Mouse (Mus musculus) kidney, embryonic 16.5 days (tissue): ENCODE data around the gene Dennd1a. TPM values are rescaled to one million over a fixed set of nuclear protein-coding genes. Genes with fewer than 3 reads are reported as not detected.

ENCODE experiments used
- ATAC-seq: fragments of 200-750 bp; cut with Nextera tagmentation; 2 replicates; pipeline ENCODE4 v1.8.0; 2017; ENCODE audit warnings: moderate TSS enrichment; ENCODE audit not compliant: low FRiP score, low TSS enrichment
- H3K27ac ChIP-seq: fragments of 300-500 bp; sonication (generic); 2 replicates; pipeline ENCODE4 v1.5.1; 2014; ENCODE audit warnings: low read length
- H3K27me3 ChIP-seq: fragments of 300-500 bp; sonication (generic); 2 replicates; pipeline ENCODE4 v1.6.1; 2014; ENCODE audit warnings: low read length, control low read depth, mixed read lengths; ENCODE audit not compliant: insufficient read depth
- H3K36me3 ChIP-seq: fragments of 300-500 bp; sonication (generic); 2 replicates; pipeline ENCODE4 v1.6.1; 2014; ENCODE audit warnings: low read length, control low read depth, mixed read lengths; ENCODE audit not compliant: insufficient read depth
- H3K4me1 ChIP-seq: fragments of 300-500 bp; sonication (generic); 2 replicates; pipeline ENCODE4 v1.6.1; 2014; ENCODE audit warnings: low read length, control low read depth, mixed read lengths; ENCODE audit not compliant: insufficient read depth
- H3K4me2 ChIP-seq: fragments of 300-500 bp; sonication (generic); replicated peaks from 2 replicates; pipeline ENCODE4 v1.6.1; 2014; ENCODE audit warnings: low read depth, low read length
- H3K4me3 ChIP-seq: fragments of 300-500 bp; sonication (generic); 2 replicates; pipeline ENCODE4 v1.5.1; 2014; ENCODE audit warnings: mild to moderate bottlenecking, low read length
- H3K9ac ChIP-seq: fragments of 300-500 bp; sonication (generic); replicated peaks from 2 replicates; pipeline ENCODE4 v1.6.1; 2014; ENCODE audit warnings: low read length
- H3K9me3 ChIP-seq: fragments of 300-500 bp; sonication (generic); 2 replicates; pipeline ENCODE4 v1.6.1; 2016; ENCODE audit warnings: low read length, control low read depth
- WGBS: fragments of 180-500 bp; shearing (Covaris S2); extraction: QIAGEN DNeasy Blood & Tissue Kit; methylation state at CpG from one replicate; pipeline ENCODE4 v1.1.7; 2014; 5-methylcytosine and 5-hydroxymethylcytosine counted together
- polyA plus RNA-seq: library from polyadenylated mRNA; unstranded; fragments of >200 nt; fragmentation: Nextera tagmentation; extraction: Ambion mirVana; gene quantifications from 2 replicates; pipeline ENCODE4 v1.2.1, GENCODE M21; 2015

The Dennd1a gene
- polyA plus RNA-seq, 1 experiment from 2014 or later: 14.3 TPM

GRCm38 (mm10) chr2:38182283-38182682 lies 104.9 kb downstream of the Dennd1a start:
- WGBS: 88% methylated on average over 1 of the region's 1 CpGs
- H3K27me3 ChIP-seq: no peaks in the 10 kb centered on the region
- H3K36me3 ChIP-seq: no peaks in the 10 kb centered on the region
- ATAC-seq: no peak
- H3K27ac ChIP-seq: no peak overlapping the region
- H3K9me3 ChIP-seq: no peaks in the 10 kb centered on the region
- H3K4me1 ChIP-seq: 0 out of 2 replicates have a peak, but pooled peaks cover 2% of the 10 kb centered on the region
- H3K4me2 ChIP-seq: no peak overlapping the region
- no peak overlapping the region for H3K4me3 ChIP-seq
- H3K9ac ChIP-seq: no peak overlapping the region

DNA sequence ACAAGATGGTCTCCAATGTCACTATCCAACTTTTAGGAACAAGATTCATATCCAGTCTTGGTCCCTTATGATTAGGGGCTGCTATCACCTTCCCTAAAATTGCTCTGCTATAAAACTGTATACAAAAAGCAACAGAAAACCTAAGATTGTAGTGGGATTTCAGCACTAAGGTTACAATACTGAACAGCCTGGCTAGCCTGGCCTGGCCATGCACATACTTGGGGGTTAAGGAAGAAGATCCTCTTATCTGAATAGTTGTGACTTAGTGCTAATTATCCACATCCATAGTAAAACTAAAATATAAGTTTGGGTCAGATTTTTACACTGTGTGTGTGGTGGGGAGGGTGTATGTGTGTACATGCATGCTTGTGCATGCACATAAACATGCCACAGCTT lies 109.6 kb downstream of the Dennd1a start:
- Histone ChIP-seq H3K4me3 (no peak overlapping the region), H3K36me3 (no peaks in the 10 kb centered on the region), H3K4me2 (no peak overlapping the region), H3K9me3 (no peaks in the 10 kb centered on the region), H3K9ac (no peak overlapping the region), H3K27me3 (no peaks in the 10 kb centered on the region), H3K4me1 (0 out of 2 replicates have a peak, but pooled peaks cover 6% of the 10 kb centered on the region), H3K27ac (no peak overlapping the region)
- no peak for ATAC-seq

DNA sequence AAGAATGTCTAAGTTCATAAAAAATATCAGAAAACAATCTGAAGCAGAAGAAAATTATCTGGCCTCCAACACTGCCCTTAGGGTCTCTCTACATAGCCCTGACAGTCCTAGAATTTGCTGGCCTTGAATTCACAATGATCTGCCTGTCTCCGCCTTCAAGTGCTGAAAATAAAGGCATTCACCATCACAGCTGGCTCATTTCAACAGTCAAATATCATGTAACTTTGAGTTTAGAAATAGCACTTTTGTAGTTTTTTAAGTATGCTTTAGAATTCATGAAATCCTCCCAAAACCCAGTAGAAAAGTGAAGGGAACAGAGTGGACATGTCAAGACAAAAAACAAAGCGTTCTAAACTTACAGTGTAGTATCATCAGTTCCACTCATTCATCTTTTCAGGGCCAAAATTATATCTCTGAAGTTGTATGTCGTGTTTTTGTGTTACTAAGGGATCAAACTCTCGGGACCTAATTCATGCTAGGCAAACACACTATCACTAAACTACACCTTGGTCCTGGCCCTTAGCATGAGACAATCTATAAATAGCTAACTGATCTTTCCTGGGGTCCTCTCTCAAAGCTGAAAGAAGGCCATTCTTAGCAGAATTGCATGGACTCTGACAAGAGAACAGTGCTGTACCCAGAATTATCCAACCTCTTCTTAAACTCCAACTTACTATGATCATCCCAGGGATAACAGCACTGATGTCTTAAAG lies 110.2 kb downstream of the Dennd1a start:
- 62% methylated on average over 4 of the region's 4 CpGs for WGBS

GRCm38 (mm10) chr2:38175276-38175675 lies 111.9 kb downstream of the Dennd1a start:
- H3K4me3 ChIP-seq: no peak overlapping the region
- H3K9me3 ChIP-seq: no peaks in the 10 kb centered on the region
- no peaks in the 10 kb centered on the region for H3K36me3 ChIP-seq
- H3K9ac ChIP-seq: no peak overlapping the region
- 0 out of 2 replicates have a peak, but pooled peaks cover 6% of the 10 kb centered on the region for H3K4me1 ChIP-seq
- no peaks in the 10 kb centered on the region for H3K27me3 ChIP-seq
- no peak overlapping the region for H3K4me2 ChIP-seq
- no peak for ATAC-seq
- no peak overlapping the region for H3K27ac ChIP-seq

More for the DNA sequence above, 110.2 kb downstream of the Dennd1a start:
- Histone ChIP-seq H3K4me3 (no peak overlapping the region), H3K9ac (no peak overlapping the region), H3K9me3 (no peaks in the 10 kb centered on the region), H3K27me3 (no peaks in the 10 kb centered on the region), H3K27ac (no peak overlapping the region), H3K4me1 (0 out of 2 replicates have a peak, but pooled peaks cover 6% of the 10 kb centered on the region), H3K36me3 (no peaks in the 10 kb centered on the region), H3K4me2 (no peak overlapping the region)
- ATAC-seq: no peak

- Histone ChIP-seq H3K4me3 (no peak overlapping the region), H3K27me3 (no peaks in the 10 kb centered on the region), H3K9ac (no peak overlapping the region), H3K27ac (no peak overlapping the region), H3K4me2 (no peak overlapping the region), H3K9me3 (no peaks in the 10 kb centered on the region), H3K36me3 (no peaks in the 10 kb centered on the region), H3K4me1 (peaks cover 4% of the 10 kb centered on the region)
- WGBS: 85% methylated on average over 3 of the region's 3 CpGs
- ATAC-seq: no peak
These were observed 118.6 kb downstream of the Dennd1a start for GRCm38 (mm10) chr2:38168606-38169005.

- no peak for ATAC-seq
- H3K36me3 ChIP-seq: no peaks in the 10 kb centered on the region
- H3K4me2 ChIP-seq: no peak overlapping the region
- H3K9ac ChIP-seq: no peak overlapping the region
- no peak overlapping the region for H3K27ac ChIP-seq
- H3K9me3 ChIP-seq: no peaks in the 10 kb centered on the region
- H3K4me1 ChIP-seq: peaks cover 4% of the 10 kb centered on the region
- no peaks in the 10 kb centered on the region for H3K27me3 ChIP-seq
- WGBS: 75% methylated on average over 5 of the region's 5 CpGs
- H3K4me3 ChIP-seq: no peak overlapping the region
These were observed 121.2 kb downstream of the Dennd1a start for GRCm38 (mm10) chr2:38165966-38166365.

- Histone ChIP-seq H3K4me2 (no peak overlapping the region), H3K4me3 (no peak overlapping the region), H3K4me1 (peaks cover 10% of the 10 kb centered on the region), H3K9ac (no peak overlapping the region), H3K36me3 (no peaks in the 10 kb centered on the region), H3K9me3 (no peaks in the 10 kb centered on the region), H3K27ac (no peak overlapping the region), H3K27me3 (no peaks in the 10 kb centered on the region)
- ATAC-seq: no peak
- 72% methylated on average over 5 of the region's 5 CpGs for WGBS
These were observed 122.7 kb downstream of the Dennd1a start for GRCm38 (mm10) chr2:38164326-38165035.

GRCm38 (mm10) chr2:38162486-38162885 lies 124.7 kb downstream of the Dennd1a start:
- Histone ChIP-seq H3K27ac (no peak overlapping the region), H3K4me2 (no peak overlapping the region), H3K36me3 (no peaks in the 10 kb centered on the region), H3K9me3 (no peaks in the 10 kb centered on the region), H3K4me3 (no peak overlapping the region), H3K9ac (no peak overlapping the region), H3K4me1 (peaks cover 10% of the 10 kb centered on the region), H3K27me3 (no peaks in the 10 kb centered on the region)
- no peak for ATAC-seq
- WGBS: 88% methylated on average over 3 of the region's 3 CpGs

- H3K27ac ChIP-seq: no peak overlapping the region
- no peaks in the 10 kb centered on the region for H3K9me3 ChIP-seq
- no peak overlapping the region for H3K4me3 ChIP-seq
- no peak overlapping the region for H3K9ac ChIP-seq
- H3K27me3 ChIP-seq: no peaks in the 10 kb centered on the region
- H3K36me3 ChIP-seq: no peaks in the 10 kb centered on the region
- 89% methylated on average over 1 of the region's 1 CpGs for WGBS
- no peak for ATAC-seq
- no peak overlapping the region for H3K4me2 ChIP-seq
- H3K4me1 ChIP-seq: peaks cover 10% of the 10 kb centered on the region
These were observed 125.7 kb downstream of the Dennd1a start for GRCm38 (mm10) chr2:38161484-38161883.

GRCm38 (mm10) chr2:38159736-38160135 lies 127.5 kb downstream of the Dennd1a start:
- 85% methylated on average over 1 of the region's 1 CpGs for WGBS
- no peak overlapping the region for H3K4me2 ChIP-seq
- no peak for ATAC-seq
- H3K27ac ChIP-seq: no peak overlapping the region
- no peak overlapping the region for H3K9ac ChIP-seq
- H3K9me3 ChIP-seq: no peaks in the 10 kb centered on the region
- no peak overlapping the region for H3K4me3 ChIP-seq
- H3K4me1 ChIP-seq: peaks cover 9% of the 10 kb centered on the region
- no peaks in the 10 kb centered on the region for H3K27me3 ChIP-seq
- no peaks in the 10 kb centered on the region for H3K36me3 ChIP-seq
